Mouse (Mus musculus) brown adipose tissue, adult 24 weeks (tissue): ENCODE data around the gene Cuedc1. TPM values are rescaled to one million over a fixed set of nuclear protein-coding genes. Genes with fewer than 3 reads are reported as not detected.

Source experiments
- H3K27ac ChIP-seq: fragments of 200-500 bp; replicated peaks from 2 replicates; pipeline ENCODE4 v1.5.1; 2012; ENCODE audit warnings: low read depth, mild to moderate bottlenecking, low read length
- H3K4me1 ChIP-seq: fragments of 200-500 bp; 2 replicates; pipeline ENCODE4 v1.6.1; 2012; ENCODE audit warnings: low read length, mixed read lengths; ENCODE audit not compliant: control insufficient read depth, insufficient read depth, insufficient read length
- H3K4me3 ChIP-seq: fragments of 200-500 bp; 2 replicates; pipeline ENCODE4 v1.5.1; 2012; ENCODE audit warnings: low read depth, mild to moderate bottlenecking, low read length, moderate library complexity; ENCODE audit not compliant: insufficient read depth
- polyA plus RNA-seq: library from polyadenylated mRNA; stranded (reverse); fragments of >200 nt; gene quantifications from 2 replicates; pipeline ENCODE4 v1.2.4, GENCODE M21; 2012; ENCODE audit not compliant: missing spikeins, insufficient read depth, insufficient read length

Cuedc1 gene
- polyA plus RNA-seq, 1 experiment = 7.3 TPM

DNA sequence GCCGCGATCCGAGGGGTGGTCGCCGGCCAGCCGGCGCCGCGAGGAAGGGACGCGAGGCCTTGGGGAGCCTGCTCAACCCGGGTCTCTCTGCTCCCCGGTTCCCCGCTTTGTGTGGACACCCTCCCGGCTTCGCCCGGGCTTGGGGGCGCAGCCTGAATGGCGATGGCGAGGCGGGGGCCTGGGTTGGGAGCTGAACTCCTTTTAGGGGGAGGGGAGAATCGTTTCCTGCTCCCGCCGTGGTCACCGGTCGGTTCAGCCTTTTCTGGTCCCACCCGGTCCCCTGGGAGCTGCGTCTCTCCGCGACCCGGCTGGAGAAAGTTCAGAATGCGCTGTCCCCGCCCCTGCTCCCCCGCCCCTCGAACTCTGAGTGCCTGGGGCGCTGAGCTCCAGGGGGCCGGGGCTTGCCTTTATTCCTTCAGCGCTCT, 1.8 kb downstream of the Cuedc1 start:
- Histone ChIP-seq H3K27ac (peak overlapping the region; percentile 98), H3K4me1 (peaks cover 14% of the 10 kb centered on the region; the same call in 1 of the 2 replicates), H3K4me3 (peak overlapping the region; percentile 98)

- Histone ChIP-seq H3K4me1 (peaks cover 14% of the 10 kb centered on the region; the same call in 1 of the 2 replicates), H3K4me3 (no peak overlapping the region), H3K27ac (peak overlapping the region; percentile 35; the same call in 1 of the 2 replicates)
Measured at GRCm38 (mm10) chr11:88100170-88100569, 2.3 kb downstream of the Cuedc1 start.

- Histone ChIP-seq H3K4me3 (no peak overlapping the region), H3K27ac (no peak overlapping the region), H3K4me1 (peaks cover 22% of the 10 kb centered on the region)
Measured at GRCm38 (mm10) chr11:88103214-88103941, 5.5 kb downstream of the Cuedc1 start.

GRCm38 (mm10) chr11:88105494-88106291, 7.8 kb downstream of the Cuedc1 start:
- Histone ChIP-seq H3K4me3 (no peak overlapping the region), H3K27ac (0 out of 2 replicates have a peak overlapping the region, but pooled peaks have one; percentile 10)

DNA sequence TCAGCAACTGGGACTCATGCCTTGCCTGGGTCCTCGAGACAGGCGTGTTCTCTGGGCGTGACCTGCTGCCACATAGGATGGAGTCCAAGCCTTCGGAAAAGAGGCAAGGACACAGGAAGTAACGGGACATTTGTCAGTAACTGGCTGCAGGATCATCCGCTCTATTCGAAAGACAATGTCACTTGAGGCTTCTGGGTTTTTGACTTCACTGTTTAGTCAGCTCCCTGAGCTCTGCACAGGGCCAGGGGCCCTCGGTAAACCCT, 8.4 kb downstream of the Cuedc1 start:
- Histone ChIP-seq H3K4me3 (no peak overlapping the region), H3K4me1 (peaks cover 31% of the 10 kb centered on the region), H3K27ac (0 out of 2 replicates have a peak overlapping the region, but pooled peaks have one; percentile 10)

More at GRCm38 (mm10) chr11:88105494-88106291, 7.8 kb downstream of the Cuedc1 start:
- peaks cover 29% of the 10 kb centered on the region for H3K4me1 ChIP-seq

DNA sequence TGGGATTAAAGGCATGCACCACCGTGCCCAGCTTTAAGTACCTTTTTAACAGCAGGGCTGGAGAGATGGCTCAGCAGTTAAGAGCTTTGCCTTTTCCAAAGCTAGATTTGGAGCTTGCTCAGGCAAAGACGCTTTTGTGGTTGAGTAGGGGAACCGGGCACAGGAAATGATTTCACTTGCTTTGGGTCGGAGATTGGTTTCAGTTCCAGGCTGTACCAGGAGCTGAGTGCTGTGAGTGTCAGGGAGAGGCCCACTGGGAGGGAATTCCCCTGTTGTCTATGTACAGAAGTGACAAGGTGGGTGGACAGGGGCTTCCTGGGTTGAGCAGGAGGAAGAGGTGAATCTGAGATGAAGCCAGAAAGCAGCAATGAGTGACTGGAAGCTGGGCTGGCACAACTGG, 9.5 kb downstream of the Cuedc1 start:
- H3K27ac ChIP-seq = peak overlapping the region; percentile 39; the same call in 1 of the 2 replicates
- peaks cover 31% of the 10 kb centered on the region for H3K4me1 ChIP-seq
- no peak overlapping the region for H3K4me3 ChIP-seq

DNA sequence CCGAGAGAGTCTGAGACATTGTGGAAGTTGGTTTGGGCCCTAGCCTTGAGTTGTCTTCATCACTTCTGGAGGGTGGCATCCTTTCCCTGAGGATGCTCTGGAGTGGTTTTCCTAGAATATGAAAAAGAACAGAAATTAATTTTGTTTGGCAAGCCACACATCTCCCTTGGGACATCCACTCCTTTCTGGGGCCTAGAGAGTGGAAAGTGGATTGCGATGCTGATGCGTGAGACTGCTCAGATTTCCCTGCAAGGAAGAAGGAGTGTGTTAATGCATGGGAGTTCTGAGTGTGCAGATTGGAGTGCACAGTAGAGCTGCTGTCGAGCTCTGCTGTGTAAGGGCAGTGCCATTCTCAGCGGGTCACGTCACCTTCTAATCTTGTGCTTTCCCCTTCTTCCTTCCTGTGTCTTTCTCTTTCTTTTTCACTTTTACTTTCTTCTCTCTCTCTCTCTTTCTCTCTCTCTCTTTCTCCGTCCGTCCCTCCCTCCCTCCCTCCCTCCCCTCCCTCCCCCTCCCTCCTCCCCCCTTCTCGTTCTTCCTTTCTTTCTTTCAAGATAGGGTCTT, 12.3 kb downstream of the Cuedc1 start:
- no peak overlapping the region for H3K27ac ChIP-seq
- H3K4me3 ChIP-seq = no peak overlapping the region
- H3K4me1 ChIP-seq = peaks cover 48% of the 10 kb centered on the region

DNA sequence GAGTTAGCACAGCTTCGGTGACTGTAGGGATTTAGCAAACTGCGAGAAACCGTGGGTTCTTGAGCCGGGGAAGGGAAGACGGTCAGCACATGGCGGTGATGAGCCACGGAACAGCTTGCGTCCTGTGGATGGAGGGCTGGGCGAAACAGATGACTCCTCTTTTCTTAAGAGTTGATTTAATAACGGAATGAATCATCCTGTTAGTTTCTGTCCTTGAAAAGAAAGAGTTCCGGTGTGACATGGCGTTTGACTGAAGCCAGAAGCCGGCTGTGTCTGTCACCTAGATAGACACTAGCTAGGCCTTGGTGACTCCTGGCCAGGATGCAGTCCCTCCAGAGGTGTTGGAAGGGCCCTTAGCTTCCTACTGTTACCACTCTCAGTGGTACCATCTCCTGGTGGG, 14.2 kb downstream of the Cuedc1 start:
- no peak overlapping the region for H3K27ac ChIP-seq
- H3K4me1 ChIP-seq = peaks cover 50% of the 10 kb centered on the region
- H3K4me3 ChIP-seq = no peak overlapping the region

DNA sequence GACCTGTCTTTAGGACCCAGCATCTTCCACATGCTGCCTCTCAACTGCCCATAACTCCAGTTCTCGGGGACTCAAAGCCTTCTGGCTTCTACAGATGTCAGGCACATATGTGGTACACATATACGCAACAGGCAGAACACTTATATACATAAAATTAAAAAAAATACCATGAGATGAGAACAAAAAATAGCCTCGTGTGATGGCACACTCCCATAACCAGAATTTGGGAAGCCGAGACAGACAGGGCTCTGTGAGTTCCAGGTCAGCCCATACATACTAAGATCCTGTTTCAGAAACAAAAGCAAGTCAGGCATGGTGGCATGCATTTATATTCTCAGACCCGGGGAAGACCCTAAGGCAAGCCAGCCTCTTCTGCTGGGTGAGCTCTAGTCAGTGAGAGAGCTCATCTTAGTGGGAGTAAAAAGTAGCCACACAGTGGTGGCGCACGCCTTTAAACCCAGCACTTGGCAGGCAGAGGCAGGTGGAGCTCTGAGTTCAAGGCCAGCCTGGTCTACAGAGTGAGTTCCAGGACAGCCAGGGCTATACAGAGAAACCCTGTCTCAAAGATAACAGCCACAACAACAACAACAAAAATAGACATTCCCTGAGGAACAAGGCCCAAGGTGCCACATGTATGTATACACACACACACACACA, 14.9 kb downstream of the Cuedc1 start:
- Histone ChIP-seq H3K27ac (peak overlapping the region; percentile 12; the same call in 1 of the 2 replicates), H3K4me1 (peaks cover 52% of the 10 kb centered on the region), H3K4me3 (no peak overlapping the region)

GRCm38 (mm10) chr11:88113543-88114271, 15.8 kb downstream of the Cuedc1 start:
- no peak overlapping the region for H3K4me3 ChIP-seq
- H3K27ac ChIP-seq = peak overlapping the region; percentile 93
- H3K4me1 ChIP-seq = peaks cover 60% of the 10 kb centered on the region

GRCm38 (mm10) chr11:88114871-88115301, 17.0 kb downstream of the Cuedc1 start:
- H3K27ac ChIP-seq = peak overlapping the region; percentile 93
- H3K4me3 ChIP-seq = peak overlapping the region; percentile 9; the same call in 1 of the 2 replicates
- H3K4me1 ChIP-seq = peaks cover 66% of the 10 kb centered on the region

DNA sequence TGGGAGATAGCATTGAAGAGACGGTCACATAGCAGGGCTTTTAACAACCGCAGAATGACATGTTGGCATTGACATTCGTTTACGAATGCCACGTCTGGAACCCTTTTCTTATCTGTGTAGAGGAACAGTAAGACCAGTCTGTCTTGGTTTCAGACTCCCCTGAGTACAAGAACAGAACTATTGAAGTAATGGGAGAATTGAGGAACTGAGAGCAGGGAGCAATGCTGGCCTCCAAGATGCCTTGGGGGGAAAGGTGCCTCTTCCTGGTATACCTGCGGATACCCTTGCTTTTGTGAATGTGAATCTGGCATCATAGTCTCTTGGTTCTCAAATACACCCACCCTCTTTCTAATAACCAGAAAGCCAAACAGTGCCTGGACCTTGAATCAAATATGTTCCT, 18.7 kb downstream of the Cuedc1 start:
- peaks cover 61% of the 10 kb centered on the region for H3K4me1 ChIP-seq

DNA sequence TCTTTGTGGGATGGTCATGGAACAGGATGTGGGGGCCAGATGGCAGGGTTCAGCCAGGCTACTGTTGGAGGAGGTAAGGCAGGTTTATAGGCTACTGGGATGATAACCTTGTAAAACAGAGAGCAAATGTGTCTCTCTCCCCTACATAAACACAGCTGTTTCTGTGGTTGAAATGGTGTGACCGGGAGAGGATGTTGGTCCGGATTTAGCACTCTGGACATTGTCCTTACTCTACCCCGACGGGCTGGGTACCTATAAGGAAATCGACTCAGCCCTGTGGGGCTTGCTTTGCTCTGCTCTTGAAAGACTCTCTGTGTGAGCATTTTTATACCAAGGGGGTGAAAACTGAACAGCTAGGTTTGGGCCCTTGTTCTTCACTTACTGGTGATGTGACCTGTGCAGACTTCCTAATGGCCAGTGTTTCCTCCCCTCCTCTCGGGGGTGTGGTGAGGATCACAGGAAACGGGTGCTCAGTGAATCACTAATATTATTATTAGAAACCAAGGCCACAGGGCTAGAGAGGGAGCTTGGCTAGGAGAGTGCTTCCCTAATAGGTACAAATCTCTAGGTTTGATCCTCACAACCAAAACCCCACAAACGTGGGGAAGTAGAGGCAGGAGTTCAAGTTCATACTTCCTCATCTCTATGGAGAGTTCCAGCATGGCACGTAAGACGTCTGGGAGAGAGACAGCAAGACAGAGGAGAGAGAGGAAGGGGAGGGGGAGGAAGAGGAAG, 19.7 kb downstream of the Cuedc1 start:
- Histone ChIP-seq H3K4me1 (peaks cover 61% of the 10 kb centered on the region), H3K4me3 (no peak overlapping the region), H3K27ac (peak overlapping the region; percentile 99)

More for the DNA sequence above, 18.7 kb downstream of the Cuedc1 start:
- H3K4me3 ChIP-seq = no peak overlapping the region
- peak overlapping the region; percentile 99 for H3K27ac ChIP-seq

DNA sequence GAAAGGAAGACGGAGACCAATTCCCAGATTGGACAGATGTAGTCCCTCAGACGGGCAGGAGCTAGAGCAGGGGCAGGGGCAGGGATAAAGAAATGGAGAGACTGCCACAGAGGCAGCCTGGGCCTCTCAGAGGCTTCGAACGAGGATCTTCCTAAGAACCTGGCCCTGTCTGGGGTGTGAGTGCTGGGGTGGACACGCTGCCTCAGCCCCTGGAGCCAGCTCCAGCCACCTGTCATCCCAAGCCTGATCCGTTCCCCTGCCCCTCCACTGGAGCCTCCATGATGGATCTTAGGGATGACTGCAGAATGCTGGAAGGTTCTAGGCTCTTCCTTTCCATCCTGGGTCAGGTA, 20.2 kb downstream of the Cuedc1 start:
- H3K4me1 ChIP-seq = peaks cover 58% of the 10 kb centered on the region
- peak overlapping the region; percentile 99 for H3K27ac ChIP-seq
- no peak overlapping the region for H3K4me3 ChIP-seq
